Mouse (Mus musculus) heart, postnatal 0 days (tissue): ENCODE results near the gene Tmem239. TPM values are rescaled to one million over a fixed set of nuclear protein-coding genes. Genes with fewer than 3 reads are reported as not detected.
A peak's percentile ranks its signal among the peaks of the same experiment; 100 is the strongest.

Experiments used
- ATAC-seq: fragments of 200-750 bp; cut with Nextera tagmentation; 2 replicates; pipeline ENCODE4 v1.8.0; 2017; ENCODE audit warnings: low read depth, moderate number of reproducible peaks, moderate library complexity; ENCODE audit not compliant: insufficient read depth
- DNase-seq: peaks from one replicate; pipeline ENCODE4 v3.0.0-alpha.2; 2016; ENCODE audit warnings: low spot score
- H3K27ac ChIP-seq: fragments of 300-500 bp; sonication (generic); 2 replicates; pipeline ENCODE4 v1.5.1; 2014; ENCODE audit warnings: low read depth, mild to moderate bottlenecking
- H3K27me3 ChIP-seq: fragments of 300-500 bp; sonication (generic); 2 replicates; pipeline ENCODE4 v1.6.1; 2014; ENCODE audit warnings: low read length, mixed read lengths; ENCODE audit not compliant: control insufficient read depth, insufficient read depth
- H3K36me3 ChIP-seq: fragments of 300-500 bp; sonication (generic); replicated peaks from 2 replicates; pipeline ENCODE4 v1.6.1; 2014; ENCODE audit warnings: low read length, mixed read lengths; ENCODE audit not compliant: control insufficient read depth, insufficient read depth
- H3K4me1 ChIP-seq: fragments of 300-500 bp; sonication (generic); 2 replicates; pipeline ENCODE4 v1.6.1; 2014; ENCODE audit warnings: antibody characterized with exemption; ENCODE audit not compliant: control insufficient read depth, insufficient read depth
- H3K4me2 ChIP-seq: fragments of 300-500 bp; sonication (generic); 2 replicates; pipeline ENCODE4 v1.6.1; 2014; ENCODE audit warnings: low read depth, mild to moderate bottlenecking, low read length, moderate library complexity
- H3K4me3 ChIP-seq: fragments of 300-500 bp; sonication (generic); 2 replicates; pipeline ENCODE4 v1.5.1; 2014; ENCODE audit warnings: low read depth, low read length
- H3K9ac ChIP-seq: fragments of 300-500 bp; sonication (generic); replicated peaks from 2 replicates; pipeline ENCODE4 v1.6.1; 2014; ENCODE audit warnings: low read depth, low read length, mixed read lengths
- H3K9me3 ChIP-seq: fragments of 300-500 bp; sonication (generic); replicated peaks from 2 replicates; pipeline ENCODE4 v1.6.1; 2016; ENCODE audit warnings: low read length; ENCODE audit not compliant: control insufficient read depth
- CTCF ChIP-seq: IDR thresholded peaks from 2 replicates; pipeline ENCODE4 v1.5.1; 2016; ENCODE audit warnings: antibody characterized with exemption, control low read depth, low read depth
- EP300 ChIP-seq: IDR thresholded peaks from 2 replicates; pipeline ENCODE4 v1.6.1; 2016; ENCODE audit warnings: antibody characterized with exemption, low read depth
- WGBS: fragments of 180-500 bp; shearing (Covaris S2); extraction: QIAGEN DNeasy Blood & Tissue Kit; methylation state at CpG from one replicate; pipeline ENCODE4 v1.1.7; 2014; 5-methylcytosine and 5-hydroxymethylcytosine counted together
- polyA plus RNA-seq: library from polyadenylated mRNA; unstranded; fragments of >200 nt; fragmentation: Nextera tagmentation; extraction: Ambion mirVana; gene quantifications from 2 replicates; pipeline ENCODE4 v1.2.1, GENCODE M21; 2015
- total RNA-seq: library from RNA; depleted of rRNA; stranded (reverse); fragments of >200 nt; gene quantifications from 2 replicates; pipeline ENCODE4 v1.2.3, GENCODE M21; 2014; ENCODE audit warnings: low replicate concordance

Gene Tmem239
- total and polyA plus RNA-seq, 2 experiments from 2014 or later = not detected

- H3K9me3 ChIP-seq = no peaks in the 10 kb centered on the region
- H3K4me3 ChIP-seq = no peak overlapping the region
- H3K4me1 ChIP-seq = no peaks in the 10 kb centered on the region
- WGBS = 72% methylated on average over 2 of the region's 2 CpGs
- H3K4me2 ChIP-seq = no peak overlapping the region
- no peak overlapping the region for H3K27ac ChIP-seq
- no peak overlapping the region for H3K9ac ChIP-seq
- no peak for DNase-seq
- no peak for TF ChIP-seq EP300
- peak; percentile 39 for TF ChIP-seq CTCF
- H3K36me3 ChIP-seq = no peaks in the 10 kb centered on the region
- no peak for ATAC-seq
- no peaks in the 10 kb centered on the region for H3K27me3 ChIP-seq
Measured at GRCm38 (mm10) chr2:130388796-130389195, 17.5 kb upstream of the Tmem239 start.

GRCm38 (mm10) chr2:130390993-130391625 lies 15.2 kb upstream of the Tmem239 start:
- no peak overlapping the region for H3K4me3 ChIP-seq
- no peak overlapping the region for H3K9ac ChIP-seq
- 0 out of 2 replicates have a peak, but pooled peaks cover under 1% of the 10 kb centered on the region for H3K27me3 ChIP-seq
- H3K9me3 ChIP-seq = no peaks in the 10 kb centered on the region
- no peak overlapping the region for H3K4me2 ChIP-seq
- DNase-seq (no peak), ATAC-seq (no peak)
- 80% methylated on average over 11 of the region's 11 CpGs for WGBS
- no peak for TF ChIP-seq EP300
- H3K27ac ChIP-seq = no peak overlapping the region
- no peaks in the 10 kb centered on the region for H3K4me1 ChIP-seq
- no peaks in the 10 kb centered on the region for H3K36me3 ChIP-seq

GRCm38 (mm10) chr2:130392836-130393235 lies 13.4 kb upstream of the Tmem239 start:
- Histone ChIP-seq H3K36me3 (no peaks in the 10 kb centered on the region), H3K27me3 (peaks cover 11% of the 10 kb centered on the region), H3K4me3 (no peak overlapping the region), H3K9me3 (no peaks in the 10 kb centered on the region), H3K4me2 (no peak overlapping the region), H3K27ac (no peak overlapping the region), H3K9ac (no peak overlapping the region), H3K4me1 (peaks cover 10% of the 10 kb centered on the region; the same call in 1 of the 2 replicates)
- TF ChIP-seq CTCF (no peak), EP300 (no peak)
- ATAC-seq (no peak), DNase-seq (no peak)
- 81% methylated on average over 3 of the region's 3 CpGs for WGBS

GRCm38 (mm10) chr2:130395696-130396095 lies 10.6 kb upstream of the Tmem239 start:
- H3K4me1 ChIP-seq = peaks cover 13% of the 10 kb centered on the region; the same call in 1 of the 2 replicates
- WGBS = 93% methylated on average over 11 of the region's 11 CpGs
- no peak for DNase-seq
- H3K27me3 ChIP-seq = peaks cover 25% of the 10 kb centered on the region
- no peak overlapping the region for H3K4me3 ChIP-seq
- ATAC-seq = no peak
- no peak overlapping the region for H3K27ac ChIP-seq
- no peak overlapping the region for H3K4me2 ChIP-seq
- H3K9me3 ChIP-seq = no peaks in the 10 kb centered on the region
- H3K9ac ChIP-seq = no peak overlapping the region
- H3K36me3 ChIP-seq = no peaks in the 10 kb centered on the region
- TF ChIP-seq CTCF (no peak), EP300 (no peak)

- Histone ChIP-seq H3K27me3 (peaks cover 25% of the 10 kb centered on the region), H3K9me3 (no peaks in the 10 kb centered on the region), H3K27ac (no peak within 1 kb of the TSS), H3K4me2 (peak within 1 kb of the TSS; percentile 87), H3K4me3 (peak within 1 kb of the TSS; percentile 49), H3K4me1 (peaks cover 13% of the 10 kb centered on the region; the same call in 1 of the 2 replicates), H3K36me3 (no peaks in the 10 kb centered on the region), H3K9ac (peak within 1 kb of the TSS; percentile 60)
- DNase-seq (no peak), ATAC-seq (peak; percentile 59)
- TF ChIP-seq CTCF (no peak), EP300 (no peak)
- 1% methylated on average over 33 of the region's 53 CpGs for WGBS
Measured at GRCm38 (mm10) chr2:130397186-130397985, 8.9 kb upstream of the Tmem239 start, which contains the start of gene Cpxm1. TSS of gene Cpxm1 (minus strand) at chr2:130397574.
